Mouse (Mus musculus) lung, embryonic 14.5 days (tissue): ENCODE data around the gene Gm36176. TPM values are rescaled to one million over a fixed set of nuclear protein-coding genes. Genes with fewer than 3 reads are reported as not detected.
"Not testable (repeated sequence)": the region's sequence is repeated elsewhere in the genome, so short reads cannot be mapped to it uniquely, and the experiment has no call there.

ENCODE experiments used
- ATAC-seq: fragments of 200-750 bp; cut with Nextera tagmentation; 2 replicates; pipeline ENCODE4 v1.8.0; 2017; ENCODE audit warnings: mild to moderate bottlenecking, moderate TSS enrichment, moderate library complexity; ENCODE audit not compliant: insufficient read depth
- DNase-seq: peaks from one replicate; pipeline ENCODE4 v3.0.0-alpha.2; 2015
- H3K27ac ChIP-seq: fragments of 300-500 bp; sonication (generic); 2 replicates; pipeline ENCODE4 v1.5.1; 2014; ENCODE audit warnings: low read depth, mild to moderate bottlenecking, moderate library complexity
- H3K27me3 ChIP-seq: fragments of 300-500 bp; sonication (generic); 2 replicates; pipeline ENCODE4 v1.6.1; 2014; ENCODE audit warnings: low read length, control low read depth; ENCODE audit not compliant: insufficient read depth
- H3K36me3 ChIP-seq: fragments of 300-500 bp; sonication (generic); 2 replicates; pipeline ENCODE4 v1.6.1; 2014; ENCODE audit warnings: control low read depth; ENCODE audit not compliant: insufficient read depth
- H3K4me1 ChIP-seq: fragments of 300-500 bp; sonication (generic); 2 replicates; pipeline ENCODE4 v1.6.1; 2014; ENCODE audit warnings: antibody characterized with exemption, control low read depth; ENCODE audit not compliant: insufficient read depth
- H3K4me2 ChIP-seq: fragments of 300-500 bp; sonication (generic); 2 replicates; pipeline ENCODE4 v1.6.1; 2014; ENCODE audit warnings: mild to moderate bottlenecking
- H3K4me3 ChIP-seq: fragments of 300-500 bp; sonication (generic); 2 replicates; pipeline ENCODE4 v1.5.1; 2014; ENCODE audit warnings: low read depth, low read length
- H3K9ac ChIP-seq: fragments of 300-500 bp; sonication (generic); 2 replicates; pipeline ENCODE4 v1.6.1; 2014
- H3K9me3 ChIP-seq: fragments of 300-500 bp; sonication (generic); 2 replicates; pipeline ENCODE4 v1.6.1; 2016; ENCODE audit warnings: low read depth, low read length, control low read depth
- CTCF ChIP-seq: IDR thresholded peaks from 2 replicates; pipeline ENCODE4 v1.5.1; 2016; ENCODE audit warnings: antibody characterized with exemption, low read depth
- WGBS: fragments of 180-500 bp; shearing (Covaris S2); extraction: QIAGEN DNeasy Blood & Tissue Kit; methylation state at CpG from one replicate; pipeline ENCODE4 v1.1.7; 2014; 5-methylcytosine and 5-hydroxymethylcytosine counted together
- polyA plus RNA-seq: library from polyadenylated mRNA; unstranded; fragments of >200 nt; fragmentation: Nextera tagmentation; extraction: Ambion mirVana; gene quantifications from 2 replicates; pipeline ENCODE4 v1.2.1, GENCODE M21; 2014

The Gm36176 gene
- not detected in 2 replicates for polyA plus RNA-seq

GRCm38 (mm10) chr10:77846503-77846902, at the start of gene Gm36176:
TSS of gene Gm36176 (plus strand) at chr10:77846803.
- H3K4me3 ChIP-seq = no peak within 1 kb of the TSS
- H3K36me3 ChIP-seq = no peaks in the 10 kb centered on the region
- no peaks in the 10 kb centered on the region for H3K27me3 ChIP-seq
- 48% methylated on average over 3 of the region's 3 CpGs for WGBS
- no peaks in the 10 kb centered on the region for H3K4me1 ChIP-seq
- H3K27ac ChIP-seq = no peak within 1 kb of the TSS
- no peak for TF ChIP-seq CTCF
- DNase-seq (no peak), ATAC-seq (no peak)
- H3K4me2 ChIP-seq = no peak within 1 kb of the TSS
- no peaks in the 10 kb centered on the region for H3K9me3 ChIP-seq
- no peak within 1 kb of the TSS for H3K9ac ChIP-seq

DNA sequence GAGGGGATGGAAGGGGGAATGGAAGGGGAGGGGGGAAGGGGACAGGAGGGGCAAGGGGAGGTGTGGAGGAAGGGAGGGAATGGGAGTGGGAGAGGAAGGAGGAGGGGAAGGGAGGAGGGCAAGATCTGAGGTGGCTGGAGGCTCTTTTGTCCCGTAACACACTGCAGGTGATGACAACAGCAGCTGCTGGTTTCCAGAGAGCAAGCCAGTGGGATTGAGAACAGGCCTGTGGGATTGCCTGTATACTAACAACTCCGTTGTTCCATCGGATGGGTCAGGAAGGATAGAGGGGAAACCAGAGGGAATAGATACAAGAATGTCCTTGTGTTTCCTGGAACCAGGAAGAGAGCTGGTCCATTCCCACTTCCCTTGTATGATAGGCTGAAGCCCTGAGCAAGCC, 48.9 kb upstream of the Gm36176 start:
- Histone ChIP-seq H3K27ac (no peak overlapping the region), H3K9me3 (no peaks in the 10 kb centered on the region), H3K36me3 (no peaks in the 10 kb centered on the region), H3K9ac (no peak overlapping the region), H3K4me2 (no peak overlapping the region), H3K27me3 (no peaks in the 10 kb centered on the region), H3K4me3 (no peak overlapping the region), H3K4me1 (no peaks in the 10 kb centered on the region)
- ATAC-seq (no peak), DNase-seq (no peak)
- WGBS = 5% methylated on average over 3 of the region's 3 CpGs
- TF ChIP-seq CTCF = no peak

GRCm38 (mm10) chr10:77798164-77798920, 48.3 kb upstream of the Gm36176 start:
- not testable (repeated sequence) for H3K4me3 ChIP-seq, H3K36me3 ChIP-seq, ATAC-seq, H3K27ac ChIP-seq, H3K4me2 ChIP-seq, H3K27me3 ChIP-seq, H3K9ac ChIP-seq, H3K4me1 ChIP-seq, H3K9me3 ChIP-seq
- DNase-seq = peak; percentile 5
- 36% methylated on average over 3 of the region's 3 CpGs for WGBS

DNA sequence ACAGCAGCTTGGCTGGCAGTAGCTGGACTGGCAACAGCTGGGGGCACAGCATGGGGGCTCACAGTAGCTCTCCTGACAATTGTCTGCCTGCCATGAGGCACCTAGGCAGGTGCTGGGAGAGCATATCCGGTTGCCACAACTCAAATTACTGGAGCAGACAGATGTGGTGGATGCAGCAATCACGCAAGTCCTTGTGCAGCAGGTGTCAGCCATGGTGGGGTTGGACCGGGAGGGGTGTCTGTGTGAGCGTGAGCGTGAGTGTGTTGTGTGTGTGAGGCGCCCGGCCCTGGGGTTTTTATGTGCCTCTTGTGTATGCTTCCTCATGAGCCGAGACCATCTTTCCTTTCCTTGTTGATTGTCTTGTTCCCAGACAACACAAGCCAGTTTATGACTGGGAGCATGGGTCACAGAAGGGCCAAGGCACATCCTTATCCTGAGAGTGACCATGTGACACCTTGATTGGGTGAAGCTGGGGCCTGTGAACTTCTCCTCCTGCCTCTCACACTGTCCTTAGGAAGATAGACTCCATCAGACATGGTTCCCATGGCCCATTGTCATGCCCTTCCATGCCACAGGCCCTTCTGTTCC, 47.6 kb upstream of the Gm36176 start, which contains the start of gene Gm19668:
TSS of gene Gm19668 (minus strand) at position 213 of the 588 bp plus-strand sequence.
- DNase-seq (no peak), ATAC-seq (no peak)
- H3K9ac ChIP-seq = no peak within 1 kb of the TSS
- H3K4me2 ChIP-seq = no peak within 1 kb of the TSS
- H3K9me3 ChIP-seq = no peaks in the 10 kb centered on the region
- H3K27me3 ChIP-seq = no peaks in the 10 kb centered on the region
- H3K36me3 ChIP-seq = no peaks in the 10 kb centered on the region
- H3K4me1 ChIP-seq = no peaks in the 10 kb centered on the region
- no peak for TF ChIP-seq CTCF
- no peak within 1 kb of the TSS for H3K27ac ChIP-seq
- 53% methylated on average over 8 of the region's 8 CpGs for WGBS
- no peak within 1 kb of the TSS for H3K4me3 ChIP-seq

GRCm38 (mm10) chr10:77804095-77804494, 42.5 kb upstream of the Gm36176 start:
- DNase-seq (peak; percentile 35), ATAC-seq (no peak)
- TF ChIP-seq CTCF = no peak
- WGBS = 32% methylated on average over 3 of the region's 3 CpGs
- Histone ChIP-seq H3K4me2 (no peak overlapping the region), H3K27me3 (no peaks in the 10 kb centered on the region), H3K4me1 (no peaks in the 10 kb centered on the region), H3K27ac (no peak overlapping the region), H3K4me3 (no peak overlapping the region), H3K9me3 (no peaks in the 10 kb centered on the region), H3K9ac (no peak overlapping the region), H3K36me3 (no peaks in the 10 kb centered on the region)

- H3K4me3 ChIP-seq = no peak within 1 kb of the TSS
- WGBS = 64% methylated on average over 5 of the region's 5 CpGs
- H3K4me1 ChIP-seq = no peaks in the 10 kb centered on the region
- no peak for TF ChIP-seq CTCF
- no peak within 1 kb of the TSS for H3K27ac ChIP-seq
- no peak for ATAC-seq
- no peaks in the 10 kb centered on the region for H3K27me3 ChIP-seq
- no peak for DNase-seq
- no peaks in the 10 kb centered on the region for H3K36me3 ChIP-seq
- no peak within 1 kb of the TSS for H3K9ac ChIP-seq
- H3K4me2 ChIP-seq = no peak within 1 kb of the TSS
- no peaks in the 10 kb centered on the region for H3K9me3 ChIP-seq
These were observed 34.9 kb upstream of the Gm36176 start, which contains the start of gene Gm9507 for GRCm38 (mm10) chr10:77811743-77812142. TSS of gene Gm9507 (minus strand) at chr10:77811843.

GRCm38 (mm10) chr10:77814382-77814781, 32.2 kb upstream of the Gm36176 start, which contains the start of gene Gm2696:
TSS of gene Gm2696 (plus strand) at chr10:77814682.
- ATAC-seq = no peak
- no peak within 1 kb of the TSS for H3K4me3 ChIP-seq

More at GRCm38 (mm10) chr10:77814382-77814781, 32.2 kb upstream of the Gm36176 start, which contains the start of gene Gm2696:
- Histone ChIP-seq H3K4me1 (no peaks in the 10 kb centered on the region), H3K9ac (no peak within 1 kb of the TSS), H3K36me3 (no peaks in the 10 kb centered on the region), H3K9me3 (no peaks in the 10 kb centered on the region), H3K27ac (no peak within 1 kb of the TSS), H3K4me2 (no peak within 1 kb of the TSS), H3K27me3 (no peaks in the 10 kb centered on the region)
- WGBS = 24% methylated on average over 4 of the region's 4 CpGs
- no peak for DNase-seq
- no peak for TF ChIP-seq CTCF
